Mouse (Mus musculus): ENCODE measurements around the gene Arhgap24.

Gene Arhgap24

GRCm38 (mm10) chr5:102744051-102744450 is 262.9 kb downstream of the Arhgap24 start:
- DNase-seq (ENCODE audit: low spot score), result no peak

GRCm38 (mm10) chr5:102748146-102748545 is 267.0 kb downstream of the Arhgap24 start:
- DNase-seq (ENCODE audit: low spot score), result no peak

- no peak for DNase-seq (ENCODE audit: low spot score)
Observed at GRCm38 (mm10) chr5:102749020-102749419, 267.8 kb downstream of the Arhgap24 start.

GRCm38 (mm10) chr5:102750674-102751073 is 269.5 kb downstream of the Arhgap24 start:
- no peak for DNase-seq (ENCODE audit: low spot score)

GRCm38 (mm10) chr5:102751661-102752307 is 270.6 kb downstream of the Arhgap24 start:
- DNase-seq (ENCODE audit: low spot score), result no peak

DNA sequence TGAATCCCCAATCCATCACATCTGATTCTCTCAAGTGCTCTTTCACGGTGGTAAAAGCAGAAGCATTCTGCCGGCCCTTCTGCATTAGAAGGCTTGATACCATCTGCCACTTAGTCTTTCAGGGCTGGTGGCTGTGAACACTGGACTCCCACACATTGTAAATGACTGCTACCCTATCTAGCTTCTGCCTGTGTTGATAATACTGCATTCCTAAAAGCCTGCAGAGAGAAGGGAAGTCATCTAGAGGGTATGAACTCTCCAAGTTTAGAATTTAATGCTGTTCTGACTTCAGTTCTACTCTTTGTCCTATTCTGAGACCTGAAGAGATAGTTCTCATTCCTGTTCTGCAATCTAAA is 271.1 kb downstream of the Arhgap24 start:
- DNase-seq (ENCODE audit: low spot score), result no peak

DNA sequence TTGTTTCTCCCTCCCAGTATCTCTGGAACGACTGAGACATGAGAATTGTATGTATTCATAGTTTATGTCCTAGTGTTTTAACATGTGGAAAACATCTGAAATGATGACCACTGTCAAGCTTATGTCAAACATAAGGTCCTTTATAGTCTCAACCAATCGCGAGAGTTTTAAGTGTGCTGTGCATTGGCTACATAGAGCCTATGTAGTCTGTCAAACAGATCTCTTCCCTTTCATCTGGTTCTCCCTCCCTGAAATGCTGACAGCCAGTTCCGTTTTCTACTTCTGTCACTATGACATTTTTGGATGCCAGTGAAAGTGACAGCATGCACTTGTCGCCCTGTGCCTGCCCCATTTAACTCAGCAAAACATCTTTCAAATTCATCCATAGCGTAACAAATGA is 275.8 kb downstream of the Arhgap24 start:
- DNase-seq (ENCODE audit: low spot score), result no peak

GRCm38 (mm10) chr5:102765694-102766093 is 284.5 kb downstream of the Arhgap24 start:
- no peak for DNase-seq (ENCODE audit: low spot score)

- DNase-seq (ENCODE audit: low spot score), result no peak
Observed at GRCm38 (mm10) chr5:102766311-102767057, 285.3 kb downstream of the Arhgap24 start.

- no peak for DNase-seq (ENCODE audit: low spot score)
Observed at GRCm38 (mm10) chr5:102767058-102767444, 285.9 kb downstream of the Arhgap24 start.

DNA sequence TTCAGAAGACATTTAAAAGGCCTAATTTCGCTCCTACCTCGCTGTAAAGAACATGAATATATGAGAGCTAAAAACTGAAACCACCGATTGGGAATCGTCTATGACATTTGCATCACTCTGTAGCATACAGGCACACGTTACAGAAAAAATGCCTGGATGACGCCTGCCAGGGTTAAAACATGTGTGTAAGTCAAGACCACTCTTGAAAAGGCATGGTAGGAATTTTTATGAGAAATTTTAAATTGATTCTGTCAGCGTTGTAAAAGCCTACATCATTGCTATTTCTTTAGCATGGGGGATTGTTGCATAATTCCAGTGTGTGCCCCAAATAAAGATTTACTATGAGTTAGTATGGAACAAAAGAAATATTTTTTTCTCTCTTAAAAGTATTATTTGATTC is 286.6 kb downstream of the Arhgap24 start:
- DNase-seq (ENCODE audit: low spot score), result no peak

GRCm38 (mm10) chr5:102768385-102769080 is 287.3 kb downstream of the Arhgap24 start:
- no peak for DNase-seq (ENCODE audit: low spot score)

- DNase-seq (ENCODE audit: low spot score), result no peak
Observed at GRCm38 (mm10) chr5:102770611-102771010, 289.4 kb downstream of the Arhgap24 start.

GRCm38 (mm10) chr5:102774500-102774899 is 293.3 kb downstream of the Arhgap24 start:
- no peak for DNase-seq (ENCODE audit: low spot score)

GRCm38 (mm10) chr5:102777255-102777654 is 296.1 kb downstream of the Arhgap24 start:
- no peak for DNase-seq (ENCODE audit: low spot score)

DNA sequence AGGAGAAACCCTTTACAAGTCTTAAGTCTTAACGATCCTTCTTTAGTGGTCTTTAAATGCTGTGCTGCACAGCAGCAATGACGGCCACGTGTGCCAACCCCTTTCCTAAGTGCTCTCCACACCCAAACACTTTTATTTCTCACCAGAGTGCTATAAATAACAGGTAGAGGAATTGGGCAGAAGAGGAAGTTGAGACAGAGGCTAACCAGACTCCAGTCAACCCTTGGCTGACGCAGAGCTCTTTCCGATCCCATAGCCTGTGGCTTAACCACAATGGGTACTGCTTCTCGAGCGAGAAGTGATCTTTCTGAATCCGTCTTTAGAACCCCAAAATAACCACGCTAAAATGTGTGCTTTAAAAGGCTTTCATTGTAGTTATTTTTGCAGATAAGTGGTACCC is 296.7 kb downstream of the Arhgap24 start:
- peak; percentile 35 for DNase-seq (ENCODE audit: low spot score)

- DNase-seq (ENCODE audit: low spot score), result no peak
Observed at GRCm38 (mm10) chr5:102778253-102778652, 297.1 kb downstream of the Arhgap24 start.

DNA sequence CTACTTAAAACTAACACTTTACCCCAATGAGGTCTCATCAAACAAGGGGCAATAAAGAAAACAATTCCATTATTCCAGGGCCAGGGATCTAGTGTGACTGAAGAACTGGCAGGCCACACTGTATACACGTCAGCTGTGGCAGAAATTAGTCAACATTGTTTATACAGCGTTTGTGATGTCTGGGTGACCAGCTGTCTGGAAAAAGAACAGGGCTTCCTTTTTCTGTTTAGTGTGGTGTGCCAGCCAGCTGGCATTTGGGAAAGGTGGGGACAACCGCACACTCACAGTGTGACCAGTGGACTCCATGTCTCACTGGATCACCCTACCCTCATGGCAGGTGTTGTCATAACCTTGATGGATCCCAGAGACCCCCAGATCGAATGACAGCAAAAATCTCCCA is 302.4 kb downstream of the Arhgap24 start:
- no peak for DNase-seq (ENCODE audit: low spot score)

DNA sequence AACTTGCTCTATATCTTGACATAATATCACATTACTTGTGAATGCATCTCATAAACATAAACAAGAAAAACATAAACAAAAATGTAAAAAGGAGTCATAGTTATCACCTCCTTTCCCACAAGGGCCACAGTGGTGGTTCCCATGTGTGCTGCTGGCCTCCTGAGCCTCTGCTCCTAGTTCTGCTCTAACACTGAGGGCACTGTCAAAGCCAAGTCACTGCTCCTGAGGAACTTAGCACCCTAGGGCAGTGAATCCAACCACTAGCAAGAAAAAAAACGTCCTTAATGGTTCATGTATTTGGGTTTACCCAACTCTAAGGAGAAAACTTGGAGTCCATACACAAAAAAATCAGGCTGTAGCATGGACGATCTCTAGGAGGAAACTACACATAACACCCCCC is 304.9 kb downstream of the Arhgap24 start:
- no peak for DNase-seq (ENCODE audit: low spot score)

DNA sequence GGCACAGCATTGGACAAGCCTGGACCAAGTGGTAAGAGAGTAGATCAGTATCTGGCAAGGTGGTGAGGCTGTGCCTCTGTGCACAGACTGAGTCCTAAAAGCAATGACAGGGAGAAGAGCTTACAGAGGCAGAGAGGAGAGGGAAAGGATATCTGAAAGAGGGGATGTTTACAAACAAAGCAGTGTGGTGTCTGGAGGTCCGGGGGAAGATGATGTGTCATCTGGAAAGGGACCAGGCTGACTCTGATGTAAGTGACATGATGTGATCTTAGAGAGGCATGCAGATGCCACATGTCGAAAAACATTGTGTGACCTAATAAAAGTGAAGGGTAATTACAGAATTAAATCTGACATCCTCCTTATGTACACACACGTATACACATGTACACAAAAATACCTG is 307.2 kb downstream of the Arhgap24 start:
- no peak for DNase-seq (ENCODE audit: low spot score)

DNA sequence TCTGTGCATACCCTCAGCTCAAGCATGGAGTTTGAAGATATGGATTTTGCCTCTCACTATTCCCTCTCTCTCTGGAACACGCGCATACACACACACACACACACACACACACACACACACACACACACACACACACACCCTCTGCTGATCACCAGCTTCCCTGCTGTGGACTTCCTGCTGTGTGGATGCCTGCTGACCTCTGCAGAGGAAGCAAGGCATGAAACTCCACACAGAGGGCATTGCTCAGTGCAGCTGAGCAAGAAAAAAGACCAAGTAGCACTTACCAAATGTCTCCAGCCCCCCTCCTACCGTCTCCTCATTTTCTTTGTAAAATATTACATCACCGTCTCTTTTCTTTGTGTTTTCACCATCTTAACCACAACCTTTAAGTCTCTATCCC is 310.1 kb downstream of the Arhgap24 start:
- no peak for DNase-seq (ENCODE audit: low spot score)

DNA sequence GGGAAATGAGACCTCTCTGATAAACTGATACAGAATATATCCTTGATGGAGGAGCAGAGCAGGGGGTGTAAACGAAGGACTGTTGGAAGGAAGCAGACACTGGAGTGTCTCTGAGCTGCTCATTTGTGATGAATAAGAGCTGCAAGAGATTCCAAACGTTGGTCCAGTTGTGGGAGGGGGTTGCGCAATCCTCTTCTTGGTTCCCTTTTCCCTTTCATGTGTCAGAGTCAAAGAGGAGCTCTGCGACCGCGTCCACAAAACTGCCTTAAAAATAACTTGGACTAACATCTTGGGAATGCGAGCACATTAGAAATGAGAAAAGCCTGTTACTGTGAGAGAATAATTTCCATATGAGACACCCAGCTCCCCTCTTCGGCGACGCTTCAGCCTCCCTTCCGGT is 312.3 kb downstream of the Arhgap24 start:
- no peak for DNase-seq (ENCODE audit: low spot score)

GRCm38 (mm10) chr5:102801469-102801868 is 320.3 kb downstream of the Arhgap24 start:
- DNase-seq (ENCODE audit: low spot score), result no peak
